Mouse (Mus musculus) right cerebral cortex, adult 18-20 months (tissue): ENCODE data around the gene Gm47969.
"Not testable (repeated sequence)": the region's sequence is repeated elsewhere in the genome, so short reads cannot be mapped to it uniquely, and the experiment has no call there.

ENCODE experiments used
- DNase-seq: peaks from one replicate; pipeline ENCODE4 v3.0.0; 2022; ENCODE audit warnings: mixed read lengths

Gm47969 gene

GRCm38 (mm10) chr1:83044882-83045427, at the start of gene Gm47969:
Gene Gm47969 (plus strand): TSS chr1:83044932.
- DNase-seq = no peak

- DNase-seq = not testable (repeated sequence)
Observed at GRCm38 (mm10) chr1:83000306-83000705, 44.4 kb upstream of the Gm47969 start, which contains the start of gene Gm47959. Gene Gm47959 (plus strand): TSS chr1:83000548.

- no peak for DNase-seq
Observed at GRCm38 (mm10) chr1:83006218-83007179, 38.2 kb upstream of the Gm47969 start.

- no peak for DNase-seq
Observed at GRCm38 (mm10) chr1:83007471-83007870, 37.3 kb upstream of the Gm47969 start.

GRCm38 (mm10) chr1:83014477-83014876, 30.3 kb upstream of the Gm47969 start:
- DNase-seq = no peak

GRCm38 (mm10) chr1:83015329-83015879, 29.3 kb upstream of the Gm47969 start:
- DNase-seq = no peak

- DNase-seq = no peak
Observed at GRCm38 (mm10) chr1:83016556-83016955, 28.2 kb upstream of the Gm47969 start.

- no peak for DNase-seq
Observed at GRCm38 (mm10) chr1:83031950-83032349, 12.8 kb upstream of the Gm47969 start.

- no peak for DNase-seq
Observed at GRCm38 (mm10) chr1:83032508-83032907, 12.2 kb upstream of the Gm47969 start.

- DNase-seq = no peak
Observed at GRCm38 (mm10) chr1:83034509-83034908, 10.2 kb upstream of the Gm47969 start.

GRCm38 (mm10) chr1:83036892-83037667, 7.7 kb upstream of the Gm47969 start:
- no peak for DNase-seq

GRCm38 (mm10) chr1:83038109-83038672, 6.5 kb upstream of the Gm47969 start, which contains the start of gene Slc19a3:
Gene Slc19a3 (minus strand): TSS chr1:83038448.
- peak; percentile 36 for DNase-seq

GRCm38 (mm10) chr1:83039080-83039479, 5.7 kb upstream of the Gm47969 start:
- no peak for DNase-seq

GRCm38 (mm10) chr1:83042380-83042779, 2.4 kb upstream of the Gm47969 start, which contains the start of gene Krtap28-10:
Gene Krtap28-10 (minus strand): TSS chr1:83042480.
- DNase-seq = no peak

- no peak for DNase-seq
Observed at GRCm38 (mm10) chr1:83058481-83058880, 13.7 kb downstream of the Gm47969 start.

GRCm38 (mm10) chr1:83059278-83059677, 14.5 kb downstream of the Gm47969 start, which contains the start of gene A030005K14Rik:
Gene A030005K14Rik (minus strand): TSS chr1:83059378.
- no peak for DNase-seq

GRCm38 (mm10) chr1:83060643-83061042, 15.9 kb downstream of the Gm47969 start, which contains the start of gene Krtap28-13:
Gene Krtap28-13 (plus strand): TSS chr1:83060930.
- no peak for DNase-seq

GRCm38 (mm10) chr1:83064851-83065250, 20.1 kb downstream of the Gm47969 start:
- no peak for DNase-seq

GRCm38 (mm10) chr1:83066577-83066976, 21.8 kb downstream of the Gm47969 start:
- DNase-seq = no peak

GRCm38 (mm10) chr1:83067205-83067604, 22.5 kb downstream of the Gm47969 start:
- DNase-seq = peak; percentile 10

GRCm38 (mm10) chr1:83075526-83076189, 30.9 kb downstream of the Gm47969 start:
- DNase-seq = no peak
